Mouse (Mus musculus): ENCODE results near the gene Slc16a10.
"Not testable (repeated sequence)": the region's sequence is repeated elsewhere in the genome, so short reads cannot be mapped to it uniquely, and the experiment has no call there.

The Slc16a10 gene

DNA sequence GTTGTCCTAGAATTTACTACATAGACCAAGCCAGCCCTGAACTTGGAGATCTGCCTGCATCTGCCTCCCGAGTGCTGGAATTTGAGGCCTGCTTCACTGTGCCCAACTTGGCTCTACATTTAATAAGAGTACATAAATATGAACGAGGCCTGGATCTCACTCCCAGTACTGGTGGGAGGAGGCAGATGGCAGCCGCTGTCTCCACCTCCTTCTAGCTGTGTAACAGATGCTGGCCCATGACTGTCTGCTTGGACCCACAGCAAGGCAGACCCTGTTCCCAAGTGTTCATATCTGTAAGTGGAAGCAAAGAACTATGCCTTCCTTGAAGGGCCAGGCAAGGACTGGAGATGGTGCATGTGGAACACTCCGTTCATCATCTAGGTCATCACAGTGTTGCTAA lies 88.2 kb downstream of the Slc16a10 start:
- in situ Hi-C loops (cut with MboI; ENCODE audit: low pct_unique_long_range_greater_than_20kb in 1 of 2, low sequenced_read_pairs in 2 of 2, unreplicated experiment in 1 of 2): no loop called here

GRCm38 (mm10) chr10:40053257-40053895 lies 88.7 kb downstream of the Slc16a10 start:
- in situ Hi-C loops (cut with MboI; ENCODE audit: low pct_unique_long_range_greater_than_20kb in 1 of 2, low sequenced_read_pairs in 2 of 2, unreplicated experiment in 1 of 2): no loop called here

GRCm38 (mm10) chr10:40051997-40052396 lies 90.1 kb downstream of the Slc16a10 start:
- in situ Hi-C loops (cut with MboI; ENCODE audit: low pct_unique_long_range_greater_than_20kb in 1 of 2, low sequenced_read_pairs in 2 of 2, unreplicated experiment in 1 of 2): no loop called here

DNA sequence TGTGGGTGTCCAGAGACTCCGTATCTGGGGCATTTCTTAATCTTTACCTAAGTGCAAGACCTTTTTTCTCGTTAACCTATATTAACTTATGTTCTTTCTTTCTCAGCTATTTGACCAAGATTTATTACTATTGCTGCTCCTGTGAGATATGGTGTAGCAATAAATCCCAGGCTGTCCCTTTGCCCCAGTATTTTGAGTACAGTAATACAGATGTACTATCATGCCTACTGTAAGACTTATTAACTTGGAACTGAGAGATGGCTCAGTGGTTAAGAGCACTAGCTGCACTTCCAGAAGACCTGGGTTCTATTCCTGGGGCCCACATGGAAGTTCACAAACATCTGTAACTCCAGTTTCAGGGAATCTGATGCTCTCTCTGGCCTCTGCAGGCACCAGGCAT lies 91.3 kb downstream of the Slc16a10 start:
- in situ Hi-C loops (cut with MboI; ENCODE audit: low pct_unique_long_range_greater_than_20kb in 1 of 2, low sequenced_read_pairs in 2 of 2, unreplicated experiment in 1 of 2): no loop called here

GRCm38 (mm10) chr10:40041339-40041738 lies 100.7 kb downstream of the Slc16a10 start:
- in situ Hi-C loops (cut with MboI; ENCODE audit: low pct_unique_long_range_greater_than_20kb in 1 of 2, low sequenced_read_pairs in 2 of 2, unreplicated experiment in 1 of 2): no loop called here

DNA sequence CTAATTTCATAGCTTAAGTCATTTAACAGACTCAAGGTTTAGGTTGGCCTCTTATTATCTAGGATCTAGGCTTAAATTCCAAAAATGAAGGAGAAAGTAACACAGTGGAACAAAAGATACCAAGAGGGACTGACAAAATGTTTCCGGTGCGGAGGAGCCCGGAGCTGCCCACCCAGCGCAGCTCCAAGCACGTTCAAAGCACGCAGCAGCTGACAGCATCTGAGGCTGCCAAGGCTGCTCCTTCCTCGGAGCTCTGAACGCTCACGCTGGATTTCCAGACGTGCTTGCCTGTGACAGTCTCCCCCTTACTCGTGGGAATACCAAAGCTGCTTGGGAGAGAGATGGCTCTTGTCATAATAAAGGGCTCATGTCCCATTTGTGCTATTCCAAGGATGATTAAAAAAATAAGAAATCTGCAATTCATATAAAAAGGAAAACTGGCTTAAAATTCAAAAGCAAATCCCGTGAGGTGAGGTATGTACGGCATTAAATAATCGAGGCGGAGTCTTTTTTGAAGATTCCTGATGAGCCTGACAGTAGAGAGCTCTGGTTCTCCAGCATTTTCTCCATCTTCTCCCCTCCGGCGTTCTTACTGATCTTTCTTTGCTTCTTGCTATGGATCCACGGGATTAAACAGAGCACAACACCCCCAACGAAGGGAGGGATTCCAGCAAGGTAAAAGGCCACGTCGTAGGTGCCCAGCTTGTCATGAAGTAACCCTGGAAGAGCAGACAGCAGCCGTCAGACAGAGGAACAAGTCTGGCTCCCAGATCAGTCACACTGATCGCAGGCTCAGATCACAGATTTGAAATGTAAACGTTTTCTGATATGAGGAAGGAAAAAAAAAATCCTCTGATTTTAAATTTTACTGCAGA lies 105.1 kb downstream of the Slc16a10 start:
- in situ Hi-C loops (cut with MboI; ENCODE audit: low pct_unique_long_range_greater_than_20kb in 1 of 2, low sequenced_read_pairs in 2 of 2, unreplicated experiment in 1 of 2): no loop called here

- in situ Hi-C loops (cut with MboI; ENCODE audit: low pct_unique_long_range_greater_than_20kb in 1 of 2, low sequenced_read_pairs in 2 of 2, unreplicated experiment in 1 of 2): no loop called here
Observed at GRCm38 (mm10) chr10:40034956-40035355, 107.1 kb downstream of the Slc16a10 start.

DNA sequence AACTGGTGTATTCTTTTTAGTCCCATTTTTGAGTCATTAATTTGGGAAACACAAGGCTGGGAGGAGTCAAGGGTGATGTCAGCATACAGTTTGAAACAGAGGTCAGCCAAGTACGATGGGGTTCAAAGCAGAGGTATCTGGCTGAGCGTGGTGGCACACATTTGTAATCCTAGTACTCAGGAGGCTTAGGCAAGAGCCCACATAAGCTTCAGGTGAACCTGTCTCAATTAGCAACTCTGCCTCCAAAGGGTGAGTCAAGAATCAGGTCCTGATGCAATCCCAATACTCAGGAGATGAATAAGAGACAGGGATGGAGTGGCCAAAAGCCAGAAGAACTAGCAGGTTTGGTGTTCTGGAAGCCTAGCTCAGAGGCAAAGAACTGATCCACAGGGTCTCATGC lies 109.2 kb downstream of the Slc16a10 start:
- in situ Hi-C loops (cut with MboI; ENCODE audit: low pct_unique_long_range_greater_than_20kb in 1 of 2, low sequenced_read_pairs in 2 of 2, unreplicated experiment in 1 of 2): no loop called here

- in situ Hi-C loops (cut with MboI; ENCODE audit: low pct_unique_long_range_greater_than_20kb in 1 of 2, low sequenced_read_pairs in 2 of 2, unreplicated experiment in 1 of 2): no loop called here
Observed at GRCm38 (mm10) chr10:40030716-40031115, 111.3 kb downstream of the Slc16a10 start.

DNA sequence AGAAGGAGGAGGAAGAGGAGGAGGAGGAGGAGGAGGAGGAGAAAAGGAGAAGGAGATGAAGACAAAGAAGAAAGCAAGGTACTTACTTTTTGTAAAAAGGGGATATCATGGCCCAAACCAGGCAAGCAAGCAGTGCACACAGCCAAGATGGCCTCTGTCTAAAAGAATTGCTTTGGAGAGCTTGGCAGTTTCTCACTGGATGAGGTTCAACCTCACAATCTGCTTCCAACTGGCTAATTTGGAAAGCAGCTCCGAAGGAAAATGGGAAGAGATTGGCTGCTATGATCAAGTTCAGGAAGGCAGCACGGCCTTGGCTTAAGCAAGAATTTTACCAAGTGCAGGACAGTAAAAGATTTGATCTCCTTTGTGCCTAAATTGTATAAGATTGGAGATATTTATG lies 112.4 kb downstream of the Slc16a10 start:
- in situ Hi-C loops (cut with MboI; ENCODE audit: low pct_unique_long_range_greater_than_20kb in 1 of 2, low sequenced_read_pairs in 2 of 2, unreplicated experiment in 1 of 2): no loop called here

DNA sequence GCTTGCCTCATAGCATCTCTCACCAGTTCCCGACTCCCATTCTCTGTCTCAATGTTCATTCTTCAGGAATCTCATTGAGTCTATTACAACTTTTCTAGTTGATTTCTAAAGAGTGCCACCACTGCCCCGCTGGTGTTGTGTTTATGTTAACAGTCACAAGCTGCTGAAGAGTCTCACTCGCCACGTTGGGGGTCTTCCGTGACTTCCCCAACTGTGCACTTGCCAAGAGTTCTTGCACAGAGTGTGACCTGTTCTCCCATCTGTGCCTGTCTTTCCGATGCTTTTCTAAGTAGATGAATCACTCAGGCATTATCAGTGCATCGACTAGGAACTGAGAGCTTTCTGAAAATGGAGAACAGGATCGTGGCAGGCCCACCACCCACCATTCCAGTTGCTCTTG lies 114.0 kb downstream of the Slc16a10 start:
- in situ Hi-C loops (cut with MboI; ENCODE audit: low pct_unique_long_range_greater_than_20kb in 1 of 2, low sequenced_read_pairs in 2 of 2, unreplicated experiment in 1 of 2): no loop called here

- in situ Hi-C loops (cut with MboI; ENCODE audit: low pct_unique_long_range_greater_than_20kb in 1 of 2, low sequenced_read_pairs in 2 of 2, unreplicated experiment in 1 of 2): no loop called here
Observed at GRCm38 (mm10) chr10:40026546-40026945, 115.5 kb downstream of the Slc16a10 start.

DNA sequence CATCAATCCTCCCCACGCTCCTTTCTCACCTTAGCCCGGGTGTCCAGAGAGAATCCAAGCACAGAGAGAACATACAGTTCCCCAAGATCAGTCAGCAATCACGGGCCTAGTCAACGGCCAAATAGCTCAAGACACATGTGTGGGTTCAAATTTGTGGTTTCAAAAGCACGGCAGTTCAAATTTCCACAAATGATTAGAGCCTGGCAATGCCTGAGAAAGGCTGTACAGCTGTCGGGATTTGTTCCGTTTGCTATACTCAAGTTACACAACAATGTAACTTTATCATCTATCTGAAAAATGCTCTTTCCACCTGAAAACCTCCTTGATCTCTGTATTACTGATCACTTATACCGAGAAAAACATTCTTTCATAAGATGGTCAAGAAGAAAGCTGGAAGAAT lies 116.5 kb downstream of the Slc16a10 start:
- in situ Hi-C loops (cut with MboI; ENCODE audit: low pct_unique_long_range_greater_than_20kb in 1 of 2, low sequenced_read_pairs in 2 of 2, unreplicated experiment in 1 of 2): no loop called here

DNA sequence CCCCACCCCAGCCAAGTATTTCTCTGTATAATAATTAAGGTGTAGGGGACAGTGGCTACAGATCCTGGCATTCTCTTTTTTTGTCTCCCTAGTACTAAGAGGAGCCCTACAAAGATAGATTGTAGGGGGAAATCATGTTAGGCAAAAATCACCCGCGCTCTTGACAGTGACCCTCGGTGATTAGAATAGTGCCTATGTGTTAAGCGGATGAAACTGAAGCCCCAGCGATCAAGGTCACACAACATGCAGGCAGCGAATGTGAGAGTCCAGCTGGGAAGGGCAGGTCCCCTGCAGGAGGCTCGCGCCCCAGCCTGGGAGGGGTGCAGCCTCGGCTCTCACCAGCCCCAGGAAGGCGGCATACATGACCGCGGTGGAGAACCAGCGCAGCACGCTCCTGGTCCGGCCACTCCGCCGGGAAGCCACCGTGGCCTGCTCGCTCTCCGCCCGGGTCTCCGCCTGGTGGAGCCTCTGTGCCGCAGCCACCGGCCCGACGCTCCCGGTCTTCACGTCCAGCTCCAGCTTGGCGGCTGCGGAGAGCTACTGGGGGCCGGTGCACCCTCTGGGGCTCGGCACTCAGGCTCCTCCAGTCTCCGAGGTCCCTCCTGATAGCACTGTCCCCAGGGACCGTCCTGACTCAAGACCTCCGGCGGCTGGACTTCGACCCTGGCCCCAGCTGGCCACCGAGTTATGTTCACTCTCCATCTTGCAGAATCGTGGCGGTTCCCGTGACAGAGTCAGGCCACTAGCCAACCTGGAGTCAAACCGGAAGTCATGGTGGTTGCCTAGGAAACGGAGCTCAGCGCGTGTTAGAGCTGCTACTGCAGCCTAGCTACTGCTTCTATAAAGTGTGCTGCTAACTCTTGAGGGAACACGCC lies 117.3 kb downstream of the Slc16a10 start, which contains the start of gene Mfsd4b1:
TSS of gene Mfsd4b1 (minus strand) at position 715 of the 875 bp plus-strand sequence.
- in situ Hi-C loops (cut with MboI; ENCODE audit: low pct_unique_long_range_greater_than_20kb in 1 of 2, low sequenced_read_pairs in 2 of 2, unreplicated experiment in 1 of 2): no loop called here

DNA sequence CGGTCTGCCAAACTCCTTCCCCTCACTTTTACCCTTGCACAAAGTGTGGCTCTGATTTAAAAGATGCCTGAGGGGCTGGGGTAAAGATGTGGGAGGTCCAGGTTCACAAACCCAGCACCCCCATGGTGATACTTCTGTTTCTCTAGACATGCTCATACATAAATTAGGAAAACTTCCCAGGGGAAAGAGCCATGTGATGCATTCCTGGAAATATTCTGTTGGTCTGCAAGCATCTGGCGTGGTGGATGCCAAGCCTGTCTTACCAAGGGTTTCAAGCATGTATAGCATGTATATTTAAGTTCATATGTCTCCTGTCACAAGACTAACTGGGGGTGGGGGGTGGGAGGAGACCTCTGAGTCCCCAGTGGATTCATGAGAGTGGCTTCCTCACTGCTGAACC lies 121.7 kb downstream of the Slc16a10 start:
- in situ Hi-C loops (cut with MboI; ENCODE audit: low pct_unique_long_range_greater_than_20kb in 1 of 2, low sequenced_read_pairs in 2 of 2, unreplicated experiment in 1 of 2): no loop called here

- in situ Hi-C loops (cut with MboI; ENCODE audit: low pct_unique_long_range_greater_than_20kb in 1 of 2, low sequenced_read_pairs in 2 of 2, unreplicated experiment in 1 of 2): no loop called here
Observed at GRCm38 (mm10) chr10:40019492-40019891, 122.6 kb downstream of the Slc16a10 start.

DNA sequence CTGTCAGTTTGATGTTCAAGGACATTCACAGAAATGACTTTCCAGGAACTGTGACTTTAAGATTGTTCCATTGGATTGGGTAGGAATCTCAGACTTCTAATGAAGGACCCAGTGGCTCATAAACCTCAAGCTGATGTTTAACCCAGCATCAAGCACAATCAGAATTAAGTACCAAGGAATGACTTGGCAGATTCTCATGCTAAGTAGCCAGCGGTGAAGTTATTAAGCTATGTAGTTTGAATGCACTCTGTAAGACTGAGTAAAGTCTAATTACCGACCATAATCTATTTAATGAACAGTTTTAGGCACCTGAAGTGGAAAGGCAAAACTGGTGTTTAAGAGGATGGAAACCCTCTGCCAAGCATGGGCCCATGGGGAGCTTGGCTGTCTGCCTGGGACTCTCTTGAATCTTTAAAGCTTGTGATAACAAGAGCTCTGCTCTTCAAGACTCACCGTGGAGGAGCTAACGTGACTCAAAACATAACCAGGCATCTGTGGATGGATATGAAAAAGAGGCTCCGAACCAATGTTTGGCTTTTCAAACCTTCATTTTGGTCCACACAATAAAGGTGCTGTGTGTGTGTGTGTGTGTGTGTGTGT lies 123.7 kb downstream of the Slc16a10 start:
- in situ Hi-C loops (cut with MboI; ENCODE audit: low pct_unique_long_range_greater_than_20kb in 1 of 2, low sequenced_read_pairs in 2 of 2, unreplicated experiment in 1 of 2): no loop called here

- in situ Hi-C loops (cut with MboI; ENCODE audit: low pct_unique_long_range_greater_than_20kb in 1 of 2, low sequenced_read_pairs in 2 of 2, unreplicated experiment in 1 of 2): no loop called here
Observed at GRCm38 (mm10) chr10:40009591-40009990, 132.5 kb downstream of the Slc16a10 start.

DNA sequence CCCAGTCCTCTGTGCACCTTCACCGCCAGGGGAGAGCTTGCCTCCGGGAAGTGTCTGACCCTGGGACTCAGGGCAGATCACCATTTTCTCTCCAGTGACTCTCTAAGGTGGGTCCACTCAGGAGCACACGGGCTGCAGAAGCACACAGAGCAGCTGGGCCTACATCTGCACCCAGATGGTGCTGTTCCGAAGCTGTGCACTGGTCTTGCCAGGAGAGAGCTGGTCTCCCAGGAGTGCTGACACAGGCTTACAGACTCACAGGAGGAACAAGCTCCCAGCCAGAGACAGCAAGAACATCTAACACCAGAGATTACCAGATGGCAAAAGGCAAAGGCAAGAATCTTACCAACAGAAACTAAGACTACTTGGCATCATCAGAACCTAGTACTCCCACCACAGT lies 133.2 kb downstream of the Slc16a10 start:
- in situ Hi-C loops (cut with MboI; ENCODE audit: low pct_unique_long_range_greater_than_20kb in 1 of 2, low sequenced_read_pairs in 2 of 2, unreplicated experiment in 1 of 2): not testable (repeated sequence)

All from mouse embryonic stem cell (cell line).